Mouse (Mus musculus) layer of hippocampus, adult 11-12 months (tissue): ENCODE data around the gene Tmem178b.
A peak's percentile ranks its signal among the peaks of the same experiment; 100 is the strongest.

ENCODE experiments used
- DNase-seq: peaks from one replicate; pipeline ENCODE4 v3.0.0; 2022; ENCODE audit warnings: low spot score

Tmem178b gene

GRCm38 (mm10) chr6:40078353-40078752 is 205.3 kb downstream of the Tmem178b start:
- no peak for DNase-seq

DNA sequence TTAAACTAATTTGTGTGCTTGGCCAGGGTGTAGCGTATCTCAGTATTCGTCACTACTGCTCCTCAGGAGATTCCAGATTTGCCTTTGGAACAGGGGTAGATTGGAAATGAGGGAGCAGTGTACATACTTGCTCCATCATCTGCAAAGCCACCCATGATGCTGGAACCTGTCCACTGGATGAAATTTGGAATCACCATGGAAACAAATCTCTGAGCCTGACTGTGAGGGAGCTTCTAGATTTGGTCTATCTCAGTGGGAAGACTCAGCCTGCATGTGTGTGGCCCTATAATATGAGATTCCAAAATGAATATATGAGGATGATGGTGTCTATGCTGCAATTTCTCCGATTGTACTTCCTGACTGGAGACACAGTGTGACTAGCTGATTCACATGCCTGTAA is 210.7 kb downstream of the Tmem178b start:
- DNase-seq = no peak

- no peak for DNase-seq
Observed at GRCm38 (mm10) chr6:40091250-40091651, 218.2 kb downstream of the Tmem178b start.

GRCm38 (mm10) chr6:40098498-40098897 is 225.4 kb downstream of the Tmem178b start:
- DNase-seq = no peak

GRCm38 (mm10) chr6:40101785-40102184 is 228.7 kb downstream of the Tmem178b start:
- DNase-seq = no peak

GRCm38 (mm10) chr6:40102863-40103262 is 229.8 kb downstream of the Tmem178b start:
- no peak for DNase-seq

- DNase-seq = no peak
Observed at GRCm38 (mm10) chr6:40110029-40110428, 237.0 kb downstream of the Tmem178b start.

DNA sequence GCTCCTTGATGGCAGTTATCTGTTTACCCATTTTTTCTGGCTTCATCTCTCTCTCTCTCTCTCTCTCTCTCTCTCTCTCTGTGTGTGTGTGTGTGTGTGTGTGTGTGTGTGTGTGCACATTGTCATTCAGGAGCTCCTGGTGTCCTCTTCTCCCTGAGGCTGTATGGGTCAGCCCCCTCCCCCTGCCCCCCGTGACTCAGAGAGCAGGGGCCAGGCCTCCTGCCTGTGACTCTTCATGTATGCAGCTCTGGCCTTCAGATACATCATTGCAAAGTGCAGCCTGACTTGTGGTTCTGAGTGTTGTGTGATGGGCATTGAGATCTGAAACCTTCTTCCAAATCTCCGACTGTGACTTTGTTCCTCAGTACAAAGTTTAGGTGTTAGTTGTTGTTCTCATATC is 237.7 kb downstream of the Tmem178b start:
- no peak for DNase-seq

- DNase-seq = peak; percentile 44
Observed at GRCm38 (mm10) chr6:40112488-40112887, 239.4 kb downstream of the Tmem178b start.

DNA sequence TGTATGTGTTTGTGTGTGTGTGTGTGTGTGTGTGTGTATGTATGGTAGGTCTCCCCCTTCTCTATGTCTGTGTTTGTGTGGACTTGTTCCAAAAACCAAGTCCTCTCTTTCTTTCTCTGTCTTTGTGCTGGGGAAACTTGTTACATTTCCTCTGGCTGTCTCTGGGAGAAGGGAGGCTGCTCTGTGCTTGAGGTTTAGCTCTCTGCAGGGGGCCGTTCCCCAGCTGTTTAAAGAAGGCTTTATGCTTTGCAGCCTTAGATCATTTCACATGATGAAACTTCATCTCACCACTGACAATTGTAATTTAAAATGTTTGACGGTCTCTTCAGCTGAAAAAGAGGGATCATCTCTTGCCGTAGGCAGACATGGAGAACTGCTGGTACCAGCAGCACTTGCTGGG is 243.2 kb downstream of the Tmem178b start:
- no peak for DNase-seq

GRCm38 (mm10) chr6:40120176-40120575 is 247.1 kb downstream of the Tmem178b start:
- no peak for DNase-seq

DNA sequence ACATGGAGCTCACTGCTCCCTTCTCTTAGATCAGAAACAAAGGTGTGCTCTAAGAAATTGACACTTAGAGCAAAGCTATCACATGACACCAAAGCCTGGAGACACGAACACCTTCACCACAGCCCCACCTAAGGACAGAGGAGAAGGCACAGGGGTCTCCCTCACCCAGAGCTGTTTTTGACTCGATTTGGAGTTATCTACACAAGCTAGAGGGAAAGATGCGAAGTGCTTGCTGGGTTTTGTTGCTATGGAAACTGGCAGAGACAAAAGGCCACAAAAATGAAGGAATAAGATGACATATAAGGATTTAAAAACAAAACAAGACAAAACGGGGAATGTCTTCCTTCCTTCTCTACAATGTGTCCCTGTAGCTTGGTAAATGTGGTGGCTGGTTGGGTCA is 248.4 kb downstream of the Tmem178b start:
- DNase-seq = no peak

DNA sequence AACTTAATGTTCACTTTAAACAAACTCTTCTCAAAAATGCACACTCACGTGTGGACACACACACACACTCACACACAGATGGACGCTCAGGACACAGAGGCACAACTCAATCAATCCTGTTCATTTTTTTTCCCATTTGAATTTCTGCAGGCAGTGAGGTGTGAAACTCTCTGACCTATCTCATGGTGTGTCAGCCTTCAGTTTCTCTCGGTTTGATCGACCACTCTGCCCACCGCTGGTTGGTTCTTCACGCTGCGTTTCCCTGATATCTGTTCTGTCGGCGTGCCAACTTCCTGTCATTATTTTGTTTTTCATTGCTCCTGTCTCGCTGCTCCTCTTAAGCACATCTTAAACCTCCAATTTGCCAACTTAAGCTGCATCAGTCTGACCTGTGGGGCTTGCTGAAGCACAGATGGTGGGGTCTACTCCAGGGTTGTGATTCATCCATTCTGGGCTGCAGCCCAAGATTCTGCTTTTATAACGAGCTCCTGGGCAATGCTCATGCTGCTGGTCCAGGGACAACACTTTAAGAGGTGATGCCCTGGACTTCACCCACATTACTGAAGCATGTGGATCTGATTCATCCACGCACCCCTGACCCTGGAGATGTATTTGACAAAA is 250.1 kb downstream of the Tmem178b start:
- no peak for DNase-seq

DNA sequence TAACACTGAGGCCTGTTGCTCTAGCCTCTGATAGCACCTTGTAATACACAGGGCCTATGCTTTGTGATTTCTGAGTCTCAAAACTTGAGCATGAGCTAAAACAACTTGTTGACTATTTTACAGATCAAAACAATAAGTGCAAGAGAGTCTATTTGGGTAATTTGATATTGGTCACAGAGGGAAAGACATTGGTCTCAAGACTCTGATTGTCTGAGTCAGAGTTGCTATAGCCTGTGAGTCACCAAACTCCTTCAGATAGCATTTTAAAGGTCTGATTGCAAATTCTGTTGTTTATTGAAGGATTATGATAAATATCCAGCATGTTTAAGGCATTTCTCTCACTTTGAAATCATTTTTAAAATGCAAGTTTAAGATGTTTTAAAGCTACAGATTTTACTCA is 250.9 kb downstream of the Tmem178b start:
- DNase-seq = no peak

DNA sequence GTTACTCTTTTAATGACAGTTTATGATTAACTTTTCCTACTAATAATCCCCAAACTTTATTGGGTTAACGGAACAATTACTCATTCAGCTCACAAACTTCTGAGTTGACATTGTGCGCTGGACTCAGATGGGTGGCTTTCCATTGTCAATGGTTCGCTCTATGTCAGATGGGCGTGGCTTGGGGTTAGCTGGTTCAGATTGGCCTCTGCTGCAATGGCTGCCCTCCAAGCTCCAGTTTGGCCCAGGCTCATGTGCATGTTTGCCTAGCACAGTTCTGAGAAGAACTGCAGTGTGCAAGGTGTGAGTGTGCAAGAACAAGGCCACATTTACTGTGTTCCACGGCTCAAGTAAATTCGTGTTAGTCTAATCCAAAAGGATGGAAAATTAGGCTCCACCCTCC is 255.6 kb downstream of the Tmem178b start:
- DNase-seq = peak; percentile 54

GRCm38 (mm10) chr6:40131936-40132335 is 258.9 kb downstream of the Tmem178b start:
- DNase-seq = no peak

DNA sequence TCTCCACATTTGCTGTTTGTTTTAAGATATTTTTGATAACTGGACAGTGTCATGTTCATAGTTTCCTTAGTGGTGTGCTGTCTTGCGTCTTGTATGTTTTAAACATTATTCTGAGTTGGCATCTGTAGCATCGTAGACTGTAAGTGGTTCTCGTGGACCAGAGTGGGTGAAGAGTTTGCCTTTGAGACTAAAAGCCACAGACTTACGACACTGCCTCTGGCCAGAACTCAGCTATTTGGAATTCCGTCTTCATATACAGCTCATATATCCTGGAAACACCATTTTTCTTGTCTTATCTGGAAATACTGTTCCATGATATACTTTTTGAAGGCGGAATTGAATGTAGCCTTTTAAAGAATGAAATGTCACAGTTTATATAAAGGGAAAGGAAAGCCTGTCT is 260.4 kb downstream of the Tmem178b start:
- DNase-seq = no peak

DNA sequence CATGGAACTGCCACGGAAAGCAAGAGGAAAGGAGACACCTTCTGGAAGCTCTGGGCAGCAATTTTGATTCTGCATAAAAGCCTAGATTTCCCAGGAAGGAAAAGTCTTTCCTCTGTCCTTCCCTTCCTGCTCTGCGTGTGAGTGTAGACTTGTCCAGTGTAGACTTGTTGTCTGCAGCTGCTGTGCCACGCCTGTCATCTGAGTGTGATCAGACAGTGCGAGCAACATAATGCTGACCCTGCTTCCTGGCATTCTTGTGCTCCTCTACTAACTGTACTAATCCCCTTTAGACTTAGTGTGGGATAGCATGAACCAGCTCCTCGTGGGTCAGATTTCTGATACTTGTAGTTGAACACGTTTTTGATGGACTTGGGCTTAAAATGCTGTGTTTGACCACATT is 262.6 kb downstream of the Tmem178b start:
- DNase-seq = no peak

- DNase-seq = no peak
Observed at GRCm38 (mm10) chr6:40137346-40137745, 264.3 kb downstream of the Tmem178b start.

GRCm38 (mm10) chr6:40137831-40138520 is 264.9 kb downstream of the Tmem178b start:
- DNase-seq = no peak

DNA sequence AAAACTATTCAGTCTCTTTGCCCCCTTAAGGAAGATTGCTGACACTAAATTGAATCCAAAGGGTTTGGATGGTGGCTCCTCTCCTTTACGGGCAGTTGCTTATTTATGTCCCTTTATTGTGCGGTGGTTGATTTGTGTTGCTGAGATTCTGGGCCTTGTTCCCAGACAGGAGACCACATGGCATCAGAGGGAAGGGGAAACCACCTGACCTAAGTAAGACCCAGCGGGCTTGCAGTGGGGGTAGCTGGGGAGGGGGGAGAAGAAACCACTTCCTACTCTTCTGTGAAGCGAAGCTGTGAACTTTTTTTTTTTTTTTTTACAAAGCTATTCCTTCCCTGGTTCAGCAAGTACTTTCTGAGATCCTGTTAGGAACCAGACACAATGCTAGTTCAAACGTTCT is 269.5 kb downstream of the Tmem178b start:
- DNase-seq = no peak

- DNase-seq = no peak
Observed at GRCm38 (mm10) chr6:40144371-40144770, 271.3 kb downstream of the Tmem178b start.

DNA sequence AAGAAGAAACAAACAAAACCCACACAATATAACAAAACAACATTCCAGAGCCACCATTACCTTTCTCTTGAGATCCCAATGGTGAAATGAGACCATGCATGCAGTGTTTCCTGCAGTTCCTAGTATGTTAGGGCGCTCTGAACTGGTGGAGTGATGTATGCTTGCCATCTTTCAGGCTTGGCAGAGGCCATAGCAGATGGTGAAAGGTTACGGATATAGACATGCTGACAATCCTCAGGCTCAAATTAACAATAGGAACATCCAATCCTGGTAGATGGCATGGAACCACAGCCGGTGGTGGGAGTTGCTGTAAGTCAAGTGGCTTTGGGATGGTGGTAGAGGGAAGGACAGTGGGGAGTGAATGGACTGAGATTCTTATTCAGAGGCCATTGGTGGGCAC is 272.5 kb downstream of the Tmem178b start:
- no peak for DNase-seq

DNA sequence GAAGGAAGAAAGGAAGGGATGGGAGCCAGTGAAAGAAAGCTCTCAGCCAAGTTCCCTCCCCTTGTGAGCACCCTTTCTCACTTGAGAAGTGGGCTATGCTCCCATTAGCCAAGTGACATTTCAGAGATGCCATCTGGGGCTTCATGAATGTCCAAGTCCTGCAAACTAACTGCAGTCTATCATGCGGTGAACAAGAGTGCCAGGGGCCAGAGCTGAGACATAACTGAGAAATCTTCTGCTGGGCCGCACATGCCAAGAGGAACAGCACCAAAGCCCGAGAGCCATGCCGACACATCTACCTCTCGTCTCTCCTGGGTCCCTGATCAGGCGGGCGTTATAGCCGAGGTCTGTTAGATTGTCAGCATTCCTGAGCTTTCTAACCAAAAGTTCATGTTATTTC is 279.2 kb downstream of the Tmem178b start:
- no peak for DNase-seq
